Mouse (Mus musculus): ENCODE results near the gene Sypl. TPM values are rescaled to one million over a fixed set of nuclear protein-coding genes. Genes with fewer than 3 reads are reported as not detected.

Gene Sypl
- polyA plus RNA-seq, 1 experiment from 2014 or later, result 53.3 TPM

GRCm38 (mm10) chr12:32952416-32952815 is 1.3 kb upstream of the Sypl start:
- DNase-seq (ENCODE audit: low spot score), result no peak
- H3K4me1 ChIP-seq (replicated peaks; ENCODE audit: control insufficient read depth, insufficient read depth, low read length), result no peaks in the 10 kb centered on the region
- H3K27ac ChIP-seq (ENCODE audit: low read depth, low read length), result no peak overlapping the region
- no peak overlapping the region for H3K4me2 ChIP-seq (ENCODE audit: low read depth, low read length, severe bottlenecking)
- no peak for ATAC-seq (replicated peaks; ENCODE audit: low FRiP score)
- no peaks in the 10 kb centered on the region for H3K36me3 ChIP-seq (ENCODE audit: control insufficient read depth, insufficient read depth, low read length)
- H3K27me3 ChIP-seq (ENCODE audit: control insufficient read depth, insufficient read depth, low read length), result no peaks in the 10 kb centered on the region
- H3K4me3 ChIP-seq (ENCODE audit: low read depth, low read length), result no peak overlapping the region
- no peak overlapping the region for H3K9ac ChIP-seq (ENCODE audit: low read length)
- WGBS, result 42% methylated on average over 3 of the region's 3 CpGs
- H3K9me3 ChIP-seq (ENCODE audit: control insufficient read depth, low read length), result no peaks in the 10 kb centered on the region

GRCm38 (mm10) chr12:32953066-32953465 is 625 bp upstream of the Sypl start:
- Histone ChIP-seq H3K36me3 (ENCODE audit: control insufficient read depth, insufficient read depth, low read length) (no peaks in the 10 kb centered on the region), H3K4me3 (ENCODE audit: low read depth, low read length) (peak overlapping the region; percentile 70), H3K9me3 (ENCODE audit: control insufficient read depth, low read length) (no peaks in the 10 kb centered on the region), H3K9ac (ENCODE audit: low read length) (peak overlapping the region; percentile 82), H3K27me3 (ENCODE audit: control insufficient read depth, insufficient read depth, low read length) (no peaks in the 10 kb centered on the region), H3K27ac (ENCODE audit: low read depth, low read length) (no peak overlapping the region), H3K4me2 (ENCODE audit: low read depth, low read length, severe bottlenecking) (peak overlapping the region; percentile 88), H3K4me1 (replicated peaks; ENCODE audit: control insufficient read depth, insufficient read depth, low read length) (no peaks in the 10 kb centered on the region)
- ATAC-seq (replicated peaks; ENCODE audit: low FRiP score), result no peak
- 25% methylated on average over 6 of the region's 6 CpGs for WGBS
- no peak for DNase-seq (ENCODE audit: low spot score)

GRCm38 (mm10) chr12:32954216-32955021 is 728 bp downstream of the Sypl start:
- Histone ChIP-seq H3K27me3 (ENCODE audit: control insufficient read depth, insufficient read depth, low read length) (no peaks in the 10 kb centered on the region), H3K4me1 (replicated peaks; ENCODE audit: control insufficient read depth, insufficient read depth, low read length) (no peaks in the 10 kb centered on the region), H3K4me2 (ENCODE audit: low read depth, low read length, severe bottlenecking) (peak overlapping the region; percentile 88), H3K9me3 (ENCODE audit: control insufficient read depth, low read length) (no peaks in the 10 kb centered on the region), H3K36me3 (ENCODE audit: control insufficient read depth, insufficient read depth, low read length) (no peaks in the 10 kb centered on the region), H3K9ac (ENCODE audit: low read length) (peak overlapping the region; percentile 82), H3K27ac (ENCODE audit: low read depth, low read length) (peak overlapping the region; percentile 87), H3K4me3 (ENCODE audit: low read depth, low read length) (peak overlapping the region; percentile 70)
- DNase-seq (ENCODE audit: low spot score), result no peak
- peak; percentile 78 for ATAC-seq (replicated peaks; ENCODE audit: low FRiP score)
- under 1% methylated on average over 64 of the region's 71 CpGs for WGBS

GRCm38 (mm10) chr12:32955037-32955436 is 1.3 kb downstream of the Sypl start:
- DNase-seq (ENCODE audit: low spot score), result no peak
- H3K4me2 ChIP-seq (ENCODE audit: low read depth, low read length, severe bottlenecking), result peak overlapping the region; percentile 88
- peak overlapping the region; percentile 82 for H3K9ac ChIP-seq (ENCODE audit: low read length)
- no peaks in the 10 kb centered on the region for H3K4me1 ChIP-seq (replicated peaks; ENCODE audit: control insufficient read depth, insufficient read depth, low read length)
- no peaks in the 10 kb centered on the region for H3K9me3 ChIP-seq (ENCODE audit: control insufficient read depth, low read length)
- no peak for ATAC-seq (replicated peaks; ENCODE audit: low FRiP score)
- no peak overlapping the region for H3K27ac ChIP-seq (ENCODE audit: low read depth, low read length)
- H3K36me3 ChIP-seq (ENCODE audit: control insufficient read depth, insufficient read depth, low read length), result no peaks in the 10 kb centered on the region
- H3K4me3 ChIP-seq (ENCODE audit: low read depth, low read length), result peak overlapping the region; percentile 70
- WGBS, result 5% methylated on average over 8 of the region's 8 CpGs
- H3K27me3 ChIP-seq (ENCODE audit: control insufficient read depth, insufficient read depth, low read length), result no peaks in the 10 kb centered on the region

- Histone ChIP-seq H3K27ac (ENCODE audit: low read depth, low read length) (no peak overlapping the region), H3K9me3 (ENCODE audit: control insufficient read depth, low read length) (no peaks in the 10 kb centered on the region), H3K27me3 (ENCODE audit: control insufficient read depth, insufficient read depth, low read length) (no peaks in the 10 kb centered on the region), H3K9ac (ENCODE audit: low read length) (no peak overlapping the region), H3K4me1 (replicated peaks; ENCODE audit: control insufficient read depth, insufficient read depth, low read length) (no peaks in the 10 kb centered on the region), H3K4me2 (ENCODE audit: low read depth, low read length, severe bottlenecking) (no peak overlapping the region), H3K36me3 (ENCODE audit: control insufficient read depth, insufficient read depth, low read length) (no peaks in the 10 kb centered on the region), H3K4me3 (ENCODE audit: low read depth, low read length) (no peak overlapping the region)
- no peak for ATAC-seq (replicated peaks; ENCODE audit: low FRiP score)
- WGBS, result 75% methylated on average over 2 of the region's 2 CpGs
- DNase-seq (ENCODE audit: low spot score), result no peak
Observed at GRCm38 (mm10) chr12:32957211-32957610, 3.5 kb downstream of the Sypl start.

GRCm38 (mm10) chr12:32962132-32962531 is 8.4 kb downstream of the Sypl start:
- H3K9me3 ChIP-seq (ENCODE audit: control insufficient read depth, low read length), result no peaks in the 10 kb centered on the region
- DNase-seq (ENCODE audit: low spot score) (no peak), ATAC-seq (replicated peaks; ENCODE audit: low FRiP score) (no peak)
- H3K4me2 ChIP-seq (ENCODE audit: low read depth, low read length, severe bottlenecking), result no peak overlapping the region
- no peak overlapping the region for H3K4me3 ChIP-seq (ENCODE audit: low read depth, low read length)
- H3K27me3 ChIP-seq (ENCODE audit: control insufficient read depth, insufficient read depth, low read length), result no peaks in the 10 kb centered on the region
- no peak overlapping the region for H3K27ac ChIP-seq (ENCODE audit: low read depth, low read length)
- H3K36me3 ChIP-seq (ENCODE audit: control insufficient read depth, insufficient read depth, low read length), result no peaks in the 10 kb centered on the region
- no peaks in the 10 kb centered on the region for H3K4me1 ChIP-seq (replicated peaks; ENCODE audit: control insufficient read depth, insufficient read depth, low read length)
- no peak overlapping the region for H3K9ac ChIP-seq (ENCODE audit: low read length)

GRCm38 (mm10) chr12:32963858-32964257 is 10.2 kb downstream of the Sypl start:
- WGBS, result 90% methylated on average over 4 of the region's 4 CpGs
- no peak overlapping the region for H3K4me2 ChIP-seq (ENCODE audit: low read depth, low read length, severe bottlenecking)
- no peaks in the 10 kb centered on the region for H3K27me3 ChIP-seq (ENCODE audit: control insufficient read depth, insufficient read depth, low read length)
- ATAC-seq (replicated peaks; ENCODE audit: low FRiP score) (no peak), DNase-seq (ENCODE audit: low spot score) (no peak)
- no peak overlapping the region for H3K27ac ChIP-seq (ENCODE audit: low read depth, low read length)
- H3K9me3 ChIP-seq (ENCODE audit: control insufficient read depth, low read length), result no peaks in the 10 kb centered on the region
- no peak overlapping the region for H3K4me3 ChIP-seq (ENCODE audit: low read depth, low read length)
- H3K9ac ChIP-seq (ENCODE audit: low read length), result no peak overlapping the region
- no peaks in the 10 kb centered on the region for H3K36me3 ChIP-seq (ENCODE audit: control insufficient read depth, insufficient read depth, low read length)
- H3K4me1 ChIP-seq (replicated peaks; ENCODE audit: control insufficient read depth, insufficient read depth, low read length), result no peaks in the 10 kb centered on the region

GRCm38 (mm10) chr12:32972287-32972686 is 18.6 kb downstream of the Sypl start:
- Histone ChIP-seq H3K4me1 (replicated peaks; ENCODE audit: control insufficient read depth, insufficient read depth, low read length) (no peaks in the 10 kb centered on the region), H3K4me2 (ENCODE audit: low read depth, low read length, severe bottlenecking) (no peak overlapping the region), H3K27ac (ENCODE audit: low read depth, low read length) (no peak overlapping the region), H3K9ac (ENCODE audit: low read length) (no peak overlapping the region), H3K27me3 (ENCODE audit: control insufficient read depth, insufficient read depth, low read length) (no peaks in the 10 kb centered on the region), H3K9me3 (ENCODE audit: control insufficient read depth, low read length) (no peaks in the 10 kb centered on the region), H3K4me3 (ENCODE audit: low read depth, low read length) (no peak overlapping the region), H3K36me3 (ENCODE audit: control insufficient read depth, insufficient read depth, low read length) (no peaks in the 10 kb centered on the region)
- no peak for ATAC-seq (replicated peaks; ENCODE audit: low FRiP score)
- DNase-seq (ENCODE audit: low spot score), result no peak
- WGBS, result 90% methylated on average over 1 of the region's 1 CpGs

GRCm38 (mm10) chr12:32974893-32975292 is 21.2 kb downstream of the Sypl start:
- ATAC-seq (replicated peaks; ENCODE audit: low FRiP score) (no peak), DNase-seq (ENCODE audit: low spot score) (no peak)
- Histone ChIP-seq H3K36me3 (ENCODE audit: control insufficient read depth, insufficient read depth, low read length) (no peaks in the 10 kb centered on the region), H3K9me3 (ENCODE audit: control insufficient read depth, low read length) (no peaks in the 10 kb centered on the region), H3K4me2 (ENCODE audit: low read depth, low read length, severe bottlenecking) (no peak overlapping the region), H3K27me3 (ENCODE audit: control insufficient read depth, insufficient read depth, low read length) (no peaks in the 10 kb centered on the region), H3K4me1 (replicated peaks; ENCODE audit: control insufficient read depth, insufficient read depth, low read length) (no peaks in the 10 kb centered on the region), H3K27ac (ENCODE audit: low read depth, low read length) (no peak overlapping the region), H3K4me3 (ENCODE audit: low read depth, low read length) (no peak overlapping the region), H3K9ac (ENCODE audit: low read length) (no peak overlapping the region)
